Mouse (Mus musculus) midbrain, embryonic 10.5 days (tissue): ENCODE results near the gene Sdc1. TPM values are rescaled to one million over a fixed set of nuclear protein-coding genes. Genes with fewer than 3 reads are reported as not detected.

Experiments
- DNase-seq: peaks from one replicate; pipeline ENCODE4 v3.0.0-alpha.2; 2017; ENCODE audit warnings: low spot score
- H3K27ac ChIP-seq: fragments of 300-500 bp; sonication (generic); replicated peaks from 2 replicates; pipeline ENCODE4 v1.5.1; 2016; ENCODE audit warnings: mild to moderate bottlenecking
- H3K27me3 ChIP-seq: fragments of 300-500 bp; sonication (generic); 2 replicates; pipeline ENCODE4 v1.6.1; 2016; ENCODE audit warnings: low read depth, mild to moderate bottlenecking; ENCODE audit not compliant: poor library complexity, severe bottlenecking
- H3K36me3 ChIP-seq: fragments of 300-500 bp; sonication (generic); 2 replicates; pipeline ENCODE4 v1.6.1; 2016; ENCODE audit warnings: mild to moderate bottlenecking, moderate library complexity
- H3K4me1 ChIP-seq: fragments of 300-500 bp; sonication (generic); 2 replicates; pipeline ENCODE4 v1.6.1; 2016
- H3K4me3 ChIP-seq: fragments of 300-500 bp; sonication (generic); 2 replicates; pipeline ENCODE4 v1.5.1; 2016; ENCODE audit warnings: mild to moderate bottlenecking, moderate library complexity
- H3K9me3 ChIP-seq: fragments of 300-500 bp; sonication (generic); replicated peaks from 2 replicates; pipeline ENCODE4 v1.6.1; 2016; ENCODE audit warnings: mild to moderate bottlenecking
- WGBS: fragments of 180-500 bp; shearing (Covaris S2); methylation state at CpG from one replicate; pipeline ENCODE4 v1.1.7; 2016; 5-methylcytosine and 5-hydroxymethylcytosine counted together
- polyA plus RNA-seq: library from polyadenylated mRNA; unstranded; fragments of >200 nt; fragmentation: Nextera tagmentation; extraction: Ambion mirVana; gene quantifications from 2 replicates; pipeline ENCODE4 v1.2.1, GENCODE M21; 2016

Sdc1 gene
- polyA plus RNA-seq, 1 experiment from 2014 or later = 128 TPM

DNA sequence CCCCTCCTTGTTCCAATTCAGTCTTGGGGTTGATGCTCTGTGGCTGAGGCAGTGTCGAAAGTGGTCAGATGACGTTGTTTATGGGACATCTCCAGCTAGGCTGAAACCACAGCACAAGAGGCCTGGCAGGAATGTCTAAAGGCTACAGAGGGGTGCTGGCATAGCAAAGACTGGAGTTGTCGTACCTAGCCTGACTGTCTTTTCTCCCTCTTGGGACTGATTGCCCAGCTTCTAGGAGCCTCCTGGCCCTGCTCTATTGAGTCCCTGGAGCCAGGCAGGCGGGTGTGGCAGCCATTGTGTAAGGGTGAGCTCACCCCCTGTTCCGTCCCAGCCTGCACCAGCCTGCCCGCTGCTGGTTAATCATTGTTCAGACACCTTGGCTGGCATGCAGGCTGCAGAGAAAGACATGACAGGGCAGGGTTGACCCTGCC is 40.3 kb downstream of the Sdc1 start:
- Histone ChIP-seq H3K36me3 (no peaks in the 10 kb centered on the region), H3K27me3 (no peaks in the 10 kb centered on the region), H3K4me1 (no peaks in the 10 kb centered on the region), H3K4me3 (no peak overlapping the region), H3K9me3 (no peaks in the 10 kb centered on the region), H3K27ac (no peak overlapping the region; the same call in 1 of the 2 replicates)
- DNase-seq = no peak
- WGBS = 81% methylated on average over 6 of the region's 6 CpGs

GRCm38 (mm10) chr12:8811894-8812560 is 40.9 kb downstream of the Sdc1 start:
- Histone ChIP-seq H3K36me3 (no peaks in the 10 kb centered on the region), H3K4me1 (no peaks in the 10 kb centered on the region), H3K27ac (no peak overlapping the region; the same call in 1 of the 2 replicates), H3K4me3 (no peak overlapping the region), H3K27me3 (no peaks in the 10 kb centered on the region), H3K9me3 (no peaks in the 10 kb centered on the region)
- WGBS = 94% methylated on average over 5 of the region's 5 CpGs
- DNase-seq = no peak

DNA sequence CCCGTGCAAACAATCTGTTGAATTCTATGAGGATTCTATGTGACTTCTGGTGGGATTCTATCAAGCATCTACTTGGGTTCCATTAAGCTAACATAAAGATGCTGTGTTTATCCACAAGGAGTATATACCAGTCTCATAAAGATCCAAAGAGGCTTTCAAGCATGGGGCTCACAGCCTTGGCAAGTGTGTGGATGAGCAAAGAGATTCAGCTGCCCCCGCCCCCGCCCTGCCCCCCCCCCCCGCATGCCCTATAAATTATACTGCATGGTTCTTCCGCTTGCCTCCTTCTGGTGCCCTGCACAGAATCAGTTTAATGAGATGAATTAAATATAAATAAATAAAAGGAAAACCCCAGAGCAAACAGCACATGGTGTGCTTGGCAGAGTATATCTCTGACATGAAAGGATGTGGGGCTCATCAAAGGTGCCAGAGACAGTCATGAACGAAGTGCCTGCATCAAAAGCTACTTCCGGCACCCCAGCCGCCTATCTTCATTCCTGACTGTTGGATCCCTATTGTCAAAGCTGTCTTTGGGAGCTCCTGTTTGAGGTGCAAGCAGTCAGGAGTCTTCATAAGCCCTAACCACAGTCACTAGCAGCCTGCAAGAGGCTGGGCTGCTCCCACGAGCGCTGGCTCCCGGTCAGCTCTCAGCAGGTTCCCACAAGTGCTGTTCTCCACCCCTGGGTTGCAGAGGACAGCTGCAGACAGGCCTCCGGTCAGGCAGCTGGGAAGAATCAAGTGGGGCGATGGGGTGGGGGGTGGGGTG is 46.5 kb downstream of the Sdc1 start:
- peak overlapping the region; percentile 49; the same call in 1 of the 2 replicates for H3K27ac ChIP-seq
- no peak overlapping the region for H3K4me3 ChIP-seq
- peaks cover 5% of the 10 kb centered on the region for H3K4me1 ChIP-seq
- H3K9me3 ChIP-seq = no peaks in the 10 kb centered on the region
- DNase-seq = no peak
- H3K27me3 ChIP-seq = no peaks in the 10 kb centered on the region
- 38% methylated on average over 13 of the region's 13 CpGs for WGBS
- H3K36me3 ChIP-seq = no peaks in the 10 kb centered on the region

DNA sequence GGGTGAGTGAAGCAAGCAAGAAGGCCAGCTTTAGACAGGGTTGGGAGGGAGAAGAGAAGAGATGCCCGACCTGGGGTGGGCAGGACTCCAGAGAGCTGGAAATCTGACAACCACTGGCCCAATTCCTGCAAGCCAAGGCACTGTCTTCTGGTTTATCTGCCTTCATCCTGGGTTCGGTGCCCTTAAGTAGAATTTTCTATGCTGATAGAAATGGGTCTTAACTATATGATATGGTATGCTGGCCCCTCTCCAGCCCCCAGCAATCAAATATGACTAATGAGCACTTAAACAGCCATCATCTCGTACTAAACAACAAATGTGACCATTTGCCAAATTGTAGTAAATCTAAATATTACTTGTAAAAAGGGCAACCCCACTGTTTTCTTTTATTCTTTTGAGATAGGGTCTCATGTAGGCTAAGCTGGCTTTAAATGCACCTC is 47.1 kb downstream of the Sdc1 start:
- H3K4me1 ChIP-seq = peaks cover 5% of the 10 kb centered on the region
- H3K9me3 ChIP-seq = no peaks in the 10 kb centered on the region
- H3K27ac ChIP-seq = peak overlapping the region; percentile 49; the same call in 1 of the 2 replicates
- H3K27me3 ChIP-seq = no peaks in the 10 kb centered on the region
- DNase-seq = no peak
- H3K4me3 ChIP-seq = no peak overlapping the region
- H3K36me3 ChIP-seq = no peaks in the 10 kb centered on the region
- 51% methylated on average over 3 of the region's 3 CpGs for WGBS

DNA sequence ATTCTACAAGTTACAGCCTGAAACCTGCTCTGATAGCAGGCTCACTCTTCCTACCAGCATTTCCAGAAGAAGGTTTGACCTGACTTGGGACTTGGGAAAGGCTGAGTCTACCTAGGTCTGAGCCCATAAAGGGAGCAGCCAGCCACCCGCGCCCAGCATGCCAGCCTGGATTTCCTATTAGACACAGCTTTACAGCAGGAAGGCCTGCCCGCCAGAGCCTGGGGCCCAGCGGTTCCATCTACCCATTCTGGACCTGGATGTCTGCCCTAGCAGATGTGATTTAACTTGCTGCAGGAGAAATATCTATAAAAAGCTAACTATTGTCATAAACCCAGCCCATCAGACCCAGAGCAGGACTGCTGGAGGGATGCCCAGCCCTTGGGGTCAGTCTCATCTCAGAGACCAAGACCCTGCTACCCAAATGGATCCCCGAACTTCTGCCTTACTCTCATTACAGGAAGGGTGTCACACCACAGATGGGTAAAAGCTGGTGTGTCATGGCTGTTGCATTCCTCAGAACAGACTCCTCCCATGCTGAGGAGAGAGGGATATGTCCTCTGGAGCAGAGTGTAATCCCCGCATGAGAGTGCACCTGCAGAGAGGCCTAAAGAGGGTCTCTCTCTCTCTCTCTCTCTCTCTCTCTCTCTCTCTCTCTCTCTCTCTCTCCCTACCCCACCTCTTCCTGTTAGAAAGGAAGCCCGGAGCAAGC is 54.0 kb downstream of the Sdc1 start:
- H3K27me3 ChIP-seq = no peaks in the 10 kb centered on the region
- no peak overlapping the region for H3K4me3 ChIP-seq
- no peak for DNase-seq
- H3K27ac ChIP-seq = no peak overlapping the region
- H3K9me3 ChIP-seq = no peaks in the 10 kb centered on the region
- WGBS = 75% methylated on average over 7 of the region's 7 CpGs
- H3K36me3 ChIP-seq = no peaks in the 10 kb centered on the region
- H3K4me1 ChIP-seq = no peaks in the 10 kb centered on the region

DNA sequence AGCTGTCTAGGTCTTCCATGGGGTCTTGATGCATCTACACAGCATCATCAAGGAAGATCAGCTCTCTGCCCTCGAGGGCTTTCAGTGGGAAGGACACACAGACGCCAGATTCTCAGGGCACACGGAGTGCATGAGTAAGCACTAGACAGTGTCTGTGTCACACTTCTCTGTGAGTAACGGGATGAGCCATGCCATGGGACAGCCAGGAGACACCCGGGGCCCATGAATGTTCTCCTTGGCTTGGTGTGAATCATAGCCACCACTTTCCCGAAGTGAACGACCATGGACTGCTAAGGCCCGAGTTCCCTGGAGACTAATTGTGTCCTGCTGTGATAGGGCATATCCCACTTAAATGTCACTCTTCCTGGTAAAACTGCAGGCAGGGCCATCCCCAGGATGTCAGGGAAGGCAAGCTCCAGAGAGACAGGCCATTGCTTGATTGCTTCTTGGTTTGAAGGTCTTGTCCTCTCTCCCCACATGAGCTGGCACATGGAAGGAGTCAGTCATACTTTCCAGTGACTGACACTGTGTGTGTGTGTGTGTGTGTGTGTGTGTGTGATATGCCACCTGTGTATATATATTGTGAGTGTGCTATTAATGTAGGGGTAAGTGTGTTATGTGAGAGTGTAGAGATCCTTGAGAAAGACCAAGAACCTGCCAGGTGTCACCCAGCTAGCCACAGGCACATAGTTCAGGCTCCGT is 56.0 kb downstream of the Sdc1 start:
- H3K4me3 ChIP-seq = no peak overlapping the region
- 85% methylated on average over 9 of the region's 9 CpGs for WGBS
- DNase-seq = no peak

DNA sequence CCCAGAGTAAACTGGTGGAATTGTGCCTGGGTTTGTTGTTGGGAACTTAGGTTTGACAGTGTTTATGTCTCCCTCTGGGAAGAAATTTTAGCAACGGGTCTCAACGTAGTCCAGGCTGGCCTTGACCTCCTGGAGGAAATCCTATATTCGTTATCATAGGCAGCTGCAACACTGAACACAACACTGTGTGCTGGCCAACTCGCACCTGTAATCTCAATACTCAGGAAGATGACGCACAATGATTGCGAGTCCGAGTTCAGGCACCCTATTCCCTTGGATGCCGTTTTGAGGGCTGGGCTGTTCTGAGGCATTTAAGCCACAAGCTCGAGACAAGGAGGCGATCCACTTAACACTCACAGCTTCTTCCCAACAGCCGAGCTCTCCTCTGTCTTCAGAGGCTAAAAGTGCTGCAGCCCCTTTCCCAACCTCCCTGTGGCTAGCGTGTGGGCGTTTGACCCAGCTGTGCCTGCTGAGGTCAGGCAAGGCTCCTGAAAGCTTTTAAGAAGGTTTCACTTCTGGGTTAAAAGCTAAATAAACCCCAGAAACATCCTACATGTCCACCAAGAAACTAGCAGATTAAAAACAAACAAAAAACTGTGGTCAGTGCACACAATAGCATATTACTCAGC is 58.0 kb downstream of the Sdc1 start:
- H3K4me1 ChIP-seq = no peaks in the 10 kb centered on the region
- WGBS = 75% methylated on average over 13 of the region's 13 CpGs
- H3K9me3 ChIP-seq = no peaks in the 10 kb centered on the region
- DNase-seq = no peak
- H3K27me3 ChIP-seq = no peaks in the 10 kb centered on the region
- H3K36me3 ChIP-seq = no peaks in the 10 kb centered on the region
- no peak overlapping the region for H3K27ac ChIP-seq
- H3K4me3 ChIP-seq = no peak overlapping the region

More for the DNA sequence above, 56.0 kb downstream of the Sdc1 start:
- H3K9me3 ChIP-seq = no peaks in the 10 kb centered on the region
- H3K27me3 ChIP-seq = no peaks in the 10 kb centered on the region
- no peaks in the 10 kb centered on the region for H3K4me1 ChIP-seq
- no peaks in the 10 kb centered on the region for H3K36me3 ChIP-seq
- H3K27ac ChIP-seq = no peak overlapping the region

DNA sequence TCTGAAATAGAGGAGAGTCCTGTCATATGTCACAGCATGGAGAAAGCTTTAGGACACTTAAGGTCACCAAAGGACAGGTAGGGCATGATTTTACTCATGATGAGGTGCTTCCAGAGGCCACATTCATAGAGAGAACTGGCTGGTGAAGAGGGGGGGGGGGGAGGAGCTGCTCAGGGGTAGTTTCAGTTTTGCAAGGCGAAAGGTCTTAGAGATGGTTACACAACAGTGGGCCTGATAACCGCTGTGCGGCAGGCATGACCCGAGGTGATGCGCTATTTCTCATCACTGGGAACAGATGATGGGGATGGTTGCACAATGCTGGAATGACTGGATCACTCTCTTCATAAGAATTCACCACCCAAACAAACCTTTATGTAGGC is 58.5 kb downstream of the Sdc1 start:
- H3K4me3 ChIP-seq = no peak overlapping the region
- H3K27me3 ChIP-seq = no peaks in the 10 kb centered on the region
- no peaks in the 10 kb centered on the region for H3K4me1 ChIP-seq
- no peak for DNase-seq
- WGBS = 82% methylated on average over 5 of the region's 5 CpGs
- H3K36me3 ChIP-seq = no peaks in the 10 kb centered on the region
- no peaks in the 10 kb centered on the region for H3K9me3 ChIP-seq
- no peak overlapping the region for H3K27ac ChIP-seq

- Histone ChIP-seq H3K4me1 (no peaks in the 10 kb centered on the region), H3K4me3 (no peak overlapping the region), H3K36me3 (no peaks in the 10 kb centered on the region), H3K27me3 (no peaks in the 10 kb centered on the region), H3K9me3 (no peaks in the 10 kb centered on the region), H3K27ac (no peak overlapping the region)
- WGBS = 75% methylated on average over 6 of the region's 6 CpGs
- no peak for DNase-seq
These were observed 60.0 kb downstream of the Sdc1 start for GRCm38 (mm10) chr12:8830967-8831635.

- WGBS = 90% methylated on average over 6 of the region's 6 CpGs
- Histone ChIP-seq H3K4me3 (no peak overlapping the region), H3K27me3 (no peaks in the 10 kb centered on the region), H3K27ac (no peak overlapping the region), H3K9me3 (no peaks in the 10 kb centered on the region), H3K4me1 (no peaks in the 10 kb centered on the region), H3K36me3 (no peaks in the 10 kb centered on the region)
- DNase-seq = no peak
These were observed 60.6 kb downstream of the Sdc1 start for GRCm38 (mm10) chr12:8831710-8832109.

DNA sequence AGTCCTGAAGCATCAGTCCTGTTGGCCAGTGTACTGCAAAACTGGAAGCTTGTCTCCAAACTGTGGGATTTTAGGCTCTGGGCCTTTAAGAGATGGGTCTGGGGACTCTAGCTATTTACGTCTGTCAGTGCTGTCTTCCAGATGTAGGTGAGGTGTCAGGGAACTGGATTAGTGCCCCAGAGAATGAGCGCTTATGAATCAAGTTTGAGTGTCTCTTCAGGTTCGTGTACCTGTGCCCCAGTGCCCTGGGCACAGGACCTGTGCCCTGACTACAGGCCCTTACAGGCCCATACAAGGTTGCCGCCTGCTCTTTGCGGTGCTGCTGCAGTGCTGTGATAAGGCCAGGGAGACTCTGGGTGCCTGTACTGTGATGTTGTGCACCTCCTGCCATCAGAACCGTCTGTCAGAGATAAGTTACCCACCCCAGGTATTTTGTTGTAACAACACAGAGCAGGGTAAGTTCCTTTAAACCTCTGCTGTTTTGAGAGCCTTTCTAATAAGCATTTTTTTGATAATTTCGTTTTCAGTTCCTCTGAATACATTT is 69.7 kb downstream of the Sdc1 start:
- Histone ChIP-seq H3K36me3 (no peaks in the 10 kb centered on the region), H3K27ac (no peak overlapping the region), H3K4me1 (0 out of 2 replicates have a peak, but pooled peaks cover 5% of the 10 kb centered on the region), H3K9me3 (no peaks in the 10 kb centered on the region), H3K27me3 (no peaks in the 10 kb centered on the region), H3K4me3 (no peak overlapping the region)
- DNase-seq = no peak
- WGBS = 72% methylated on average over 7 of the region's 7 CpGs
